Mouse (Mus musculus): ENCODE measurements at regions not wholly inside any gene's neighbourhood (a gene's known extent, or its start where the extent isn't known, plus 50 kb on each side); places are given as distances from the start of the nearest gene placed in this dataset.

DNA sequence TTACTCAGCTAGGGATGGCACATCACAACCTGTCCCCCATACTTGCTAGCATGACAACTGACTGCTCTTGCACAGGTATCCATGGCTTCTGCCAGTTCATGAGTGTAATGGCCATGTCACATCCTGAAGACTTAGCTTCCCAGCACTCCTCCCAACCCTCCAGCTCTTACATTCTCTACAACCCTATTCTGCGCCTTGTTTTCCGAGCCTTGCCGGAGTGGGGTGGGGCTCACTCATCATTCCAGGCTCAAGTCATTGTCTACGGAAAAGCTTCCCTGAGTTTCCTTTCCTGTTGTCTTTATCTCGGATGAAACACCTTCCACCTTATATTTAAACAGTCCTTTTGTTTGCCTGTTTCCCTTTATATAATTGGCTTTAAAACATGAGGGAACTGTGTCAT, 69.6 kb downstream of the Prdm13 start:
- intact Hi-C loops (cut with DNase I), result no loop called here

DNA sequence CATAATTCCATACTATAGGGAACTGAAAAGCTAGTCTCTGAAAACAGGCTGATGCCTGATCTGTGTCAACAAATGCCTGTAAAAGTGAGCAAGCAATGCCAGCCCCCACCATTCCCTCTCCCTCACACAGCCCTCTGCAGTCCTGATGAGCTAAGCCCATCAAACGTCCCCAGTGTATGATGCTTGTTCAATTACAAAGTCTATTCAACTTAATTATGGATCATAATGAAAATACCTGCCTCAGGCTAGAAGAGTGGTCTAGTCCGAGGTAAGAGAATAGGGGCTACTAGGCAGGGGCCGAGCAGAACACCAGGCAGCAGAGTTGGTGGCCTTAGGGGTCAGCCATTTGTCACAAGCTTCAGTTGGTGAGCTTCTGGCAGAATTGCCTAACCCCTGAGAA, 71.3 kb downstream of the Prdm13 start:
- DNase-seq (ENCODE audit: extremely low spot score in 1 of 2, low spot score in 2 of 2), result no peak
- intact Hi-C loops (cut with DNase I), result no loop called here

More for the DNA sequence above, 69.6 kb downstream of the Prdm13 start:
- no peak for DNase-seq (ENCODE audit: extremely low spot score in 1 of 2, low spot score in 2 of 2)

DNA sequence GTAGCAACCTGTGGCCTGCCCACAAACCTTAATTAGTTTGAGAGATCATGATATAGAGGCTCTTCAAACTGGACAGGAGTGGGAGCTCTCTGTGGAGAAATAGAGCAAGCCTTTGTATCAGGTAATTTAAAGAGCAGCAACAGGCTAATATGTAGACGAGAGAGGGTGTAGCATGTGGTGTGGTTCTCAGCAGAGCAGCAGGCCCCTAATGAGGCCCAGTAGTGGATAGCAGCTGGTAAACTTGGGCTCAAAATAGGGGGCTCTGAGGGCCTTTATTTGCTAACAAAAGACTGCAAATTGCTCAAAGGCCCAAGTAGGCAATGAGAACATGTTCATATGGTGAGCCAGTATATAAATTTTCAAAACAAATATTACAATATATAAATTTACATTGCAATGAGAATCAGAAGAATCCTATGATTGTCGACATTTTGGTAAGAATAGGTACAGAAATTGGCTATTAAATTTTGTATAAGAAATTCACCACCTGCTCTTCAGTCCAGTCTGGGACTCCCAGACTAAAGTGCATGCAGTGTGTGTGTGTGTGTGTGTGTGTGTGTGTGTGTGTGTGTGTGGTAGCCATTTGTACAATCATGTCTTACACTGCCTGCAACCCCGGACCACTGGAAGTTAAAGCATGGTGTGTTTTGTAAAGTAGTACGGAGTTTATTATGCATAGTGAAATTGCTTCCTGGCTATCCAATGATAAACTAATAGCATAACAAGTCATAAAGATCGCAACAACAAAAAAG, 74.1 kb downstream of the Prdm13 start:
- intact Hi-C loops (cut with DNase I), result no loop called here
- no peak for DNase-seq (ENCODE audit: extremely low spot score in 1 of 2, low spot score in 2 of 2)

DNA sequence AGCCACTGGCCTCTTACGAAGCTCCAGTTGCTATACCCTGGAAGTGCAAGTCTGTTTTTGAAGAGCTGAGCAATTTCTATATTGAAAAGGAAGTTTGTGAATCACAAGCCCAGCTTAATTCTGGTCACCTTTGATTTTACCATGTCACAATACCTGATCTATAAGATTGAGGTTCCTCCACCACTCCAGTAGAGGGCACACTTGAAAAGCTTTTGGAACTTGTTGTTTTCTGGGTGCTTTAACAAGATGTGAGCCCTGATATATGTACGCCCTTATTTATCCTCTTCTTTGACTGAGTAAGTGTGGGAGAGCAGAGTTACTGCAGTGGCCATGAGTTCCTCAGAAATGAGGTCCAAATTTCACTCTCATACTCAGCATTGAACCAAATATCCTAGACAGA, 87.7 kb downstream of the Prdm13 start:
- no peak for DNase-seq (ENCODE audit: extremely low spot score in 1 of 2, low spot score in 2 of 2)
- intact Hi-C loops (cut with DNase I), result no loop called here

DNA sequence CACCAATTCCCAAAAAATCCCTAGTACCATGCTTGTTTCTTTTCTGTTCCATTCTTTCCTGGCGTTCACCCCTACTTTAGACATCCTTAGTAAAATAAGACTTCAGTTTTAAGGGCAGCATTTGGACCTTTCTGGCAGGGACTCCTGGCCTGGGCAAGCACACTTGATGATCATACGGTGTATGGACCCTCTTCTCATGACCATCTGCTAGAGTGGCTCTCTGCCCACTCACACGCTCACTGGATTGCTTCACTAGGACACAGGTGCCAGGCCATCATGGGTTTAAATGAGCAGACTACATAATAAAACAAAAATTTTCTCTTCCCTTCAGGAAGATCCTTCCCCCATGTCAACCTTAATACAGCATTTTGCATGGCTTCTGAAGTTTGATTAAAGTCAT, 138.0 kb downstream of the Prdm13 start:
- intact Hi-C loops (cut with DNase I), result no loop called here
- DNase-seq (ENCODE audit: extremely low spot score in 1 of 2, low spot score in 2 of 2), result no peak

DNA sequence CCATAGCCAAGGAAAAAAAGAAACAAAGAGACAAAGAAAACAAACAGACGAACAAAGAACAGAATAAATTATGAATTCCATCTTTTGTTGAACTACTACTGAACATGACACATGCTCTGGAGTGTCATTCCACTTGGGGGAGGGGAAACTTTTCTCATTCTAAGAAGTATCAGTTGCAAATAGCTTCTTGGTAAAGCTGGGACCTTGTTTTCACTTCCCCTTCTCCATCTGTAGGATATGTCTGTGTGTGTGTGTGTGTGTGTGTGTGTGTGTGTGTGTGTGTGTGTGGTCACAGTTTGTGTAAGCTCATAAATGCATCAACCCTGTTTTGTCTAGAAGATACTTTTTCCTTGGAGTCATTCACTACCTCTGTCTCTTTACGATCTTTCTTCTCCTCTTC, 146.2 kb downstream of the Prdm13 start:
- intact Hi-C loops (cut with DNase I), result loop anchor here (5.0 to 10.0 kb wide), 2 partner anchors 153 to 275 kb away; no protein-coding TSS in a partner anchor
- no peak for DNase-seq (ENCODE audit: extremely low spot score in 1 of 2, low spot score in 2 of 2)

DNA sequence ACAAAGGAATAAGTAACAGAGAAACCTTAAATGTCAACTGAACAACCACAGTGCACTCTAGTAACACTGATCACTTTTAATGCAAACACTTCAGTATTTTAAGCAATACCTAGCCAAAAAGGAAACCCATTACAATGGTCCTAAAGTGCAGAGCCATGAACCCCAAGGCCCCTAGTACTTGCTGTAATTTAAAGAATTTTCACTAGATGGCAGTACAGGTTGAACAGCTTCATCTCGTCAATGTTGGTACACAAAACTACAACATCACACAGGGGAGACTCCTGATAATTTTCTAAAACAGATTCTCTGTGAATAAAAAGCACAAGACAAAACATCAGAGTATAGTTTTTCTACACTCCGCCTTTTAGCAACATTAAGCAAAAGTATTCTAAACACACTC, 149.8 kb downstream of the Prdm13 start:
- intact Hi-C loops (cut with DNase I), result loop anchor here (5.0 to 10.0 kb wide), 2 partner anchors 156 to 279 kb away; no protein-coding TSS in a partner anchor
- no peak for DNase-seq (ENCODE audit: extremely low spot score in 1 of 2, low spot score in 2 of 2)

DNA sequence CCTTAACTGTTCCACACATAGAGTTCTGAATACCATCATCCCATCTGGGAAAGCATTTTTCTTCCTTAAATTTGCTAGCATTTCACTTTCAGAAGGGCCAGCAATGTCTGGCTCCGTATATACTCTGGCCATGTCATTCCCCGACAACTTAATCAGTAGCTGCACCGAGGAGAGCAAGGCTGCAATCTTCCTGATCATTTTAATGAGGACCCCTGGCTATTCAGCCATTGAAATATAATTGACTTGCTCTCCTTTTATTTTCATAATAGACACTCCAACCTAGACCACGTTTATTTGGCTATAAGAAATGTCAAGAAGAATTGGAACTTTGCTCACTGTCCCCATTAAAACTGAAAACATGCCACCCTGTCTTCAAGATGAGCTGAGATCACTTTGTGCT, 153.6 kb downstream of the Prdm13 start:
- no peak for DNase-seq (ENCODE audit: extremely low spot score in 1 of 2, low spot score in 2 of 2)
- intact Hi-C loops (cut with DNase I), result loop anchor here (10.0 kb wide), 1 partner anchor 283 kb away; no protein-coding TSS in a partner anchor

Measured in left cerebral cortex, postnatal 10 days (tissue).